In genomic region chr8:88317341-88317740, GRCm38 (mm10) we compare ENCODE assay signal across 10 mouse cellular contexts. TPM values are rescaled to one million over a fixed set of nuclear protein-coding genes. Genes with fewer than 3 reads are reported as not detected.
A peak's percentile ranks its signal among the peaks of the same experiment; 100 is the strongest.
DNase-seq lines count a peak whose midpoint lies in the region; ATAC-seq and TF ChIP-seq lines count a peak whose summit lies in the region.
"Had no signal": no experiment of that assay in that cellular context is flagged by ENCODE, and none has a peak within 500 bp of the region (broad histone marks: within the 10 kb centered on the region; RNA-seq: fewer than 3 reads in every experiment).

No protein-coding gene starts in this region.

- no peaks in the 10 kb centered on the region for H3K27me3 ChIP-seq in heart, embryonic 15.5 days
- H3K27me3 ChIP-seq in stomach, postnatal 0 days (ENCODE audit: control insufficient read depth, insufficient read depth, low read length): no peaks in the 10 kb centered on the region
- H3K27me3 ChIP-seq: hindbrain, embryonic 15.5 days had no signal

- no peak for TF ChIP-seq CTCF in stomach, postnatal 0 days (IDR thresholded peaks at IDR 0.05; ENCODE audit: low read depth)

- H3K27ac ChIP-seq in heart, embryonic 15.5 days: peak overlapping the region; percentile 49; the same call in 1 of the 2 replicates
- H3K27ac ChIP-seq in stomach, postnatal 0 days (replicated peaks): peak overlapping the region; percentile 56
- H3K27ac ChIP-seq: hindbrain, embryonic 15.5 days; macrophage had no signal

- H3K36me3 ChIP-seq in heart, embryonic 15.5 days: no peaks in the 10 kb centered on the region
- H3K36me3 ChIP-seq in stomach, postnatal 0 days (ENCODE audit: control insufficient read depth, insufficient read depth, low read length): no peaks in the 10 kb centered on the region
- H3K36me3 ChIP-seq: hindbrain, embryonic 15.5 days had no signal

- H3K4me3 ChIP-seq in heart, embryonic 15.5 days: no peak overlapping the region
- no peak overlapping the region for H3K4me3 ChIP-seq in stomach, postnatal 0 days (ENCODE audit: low read depth, low read length)
- H3K4me3 ChIP-seq: hindbrain, embryonic 15.5 days had no signal

- TF ChIP-seq EP300 in stomach, postnatal 0 days (optimal IDR thresholded peaks at IDR 0.05): no peak

- H3K4me2 ChIP-seq in heart, embryonic 15.5 days: no peak overlapping the region
- H3K4me2 ChIP-seq in stomach, postnatal 0 days (replicated peaks; ENCODE audit: low read depth): no peak overlapping the region
- H3K4me2 ChIP-seq: hindbrain, embryonic 15.5 days had no signal

- intact Hi-C loops in heart, postnatal 25 days (cut with DNase I): no loop called here

- no peak overlapping the region for H3K9ac ChIP-seq in heart, embryonic 15.5 days
- no peak overlapping the region for H3K9ac ChIP-seq in stomach, postnatal 0 days (ENCODE audit: low read length)
- H3K9ac ChIP-seq: hindbrain, embryonic 15.5 days had no signal

- ATAC-seq in heart, embryonic 15.5 days (replicated peaks; ENCODE audit: insufficient number of reproducible peaks, insufficient read depth, low FRiP score, low read depth): no peak
- no peak for ATAC-seq in stomach, postnatal 0 days (ENCODE audit: low FRiP score, low TSS enrichment)
- ATAC-seq in monocyte, adult 5-6 weeks (replicated peaks; ENCODE audit: insufficient number of reproducible peaks, low FRiP score, low TSS enrichment, poor library complexity, severe bottlenecking): no peak

- no peak for DNase-seq in heart, postnatal 25 days (ENCODE audit: low spot score)
- peak; percentile 48 for DNase-seq in lung, postnatal 10 days
- no peak for DNase-seq in lung, postnatal 36 days
- DNase-seq in forelimb bud, embryonic 11.5 days (ENCODE audit: low read depth, low spot score): peak; percentile 20
- DNase-seq in stomach, postnatal 0 days (ENCODE audit: low spot score): no peak
- DNase-seq: cerebellum, adult 8-10 months had no signal

- peaks cover 29% of the 10 kb centered on the region for H3K4me1 ChIP-seq in heart, embryonic 15.5 days (replicated peaks)
- 0 out of 2 replicates have a peak, but pooled peaks cover 7% of the 10 kb centered on the region for H3K4me1 ChIP-seq in stomach, postnatal 0 days (replicated peaks; ENCODE audit: control insufficient read depth, insufficient read depth)

- H3K9me3 ChIP-seq in heart, embryonic 15.5 days (replicated peaks): no peaks in the 10 kb centered on the region
- no peaks in the 10 kb centered on the region for H3K9me3 ChIP-seq in stomach, postnatal 0 days (ENCODE audit: control insufficient read depth, low read length)
- H3K9me3 ChIP-seq: hindbrain, embryonic 15.5 days had no signal

- WGBS in heart, embryonic 15.5 days: 67% methylated on average over 5 of the region's 5 CpGs
- 60% methylated on average over 5 of the region's 5 CpGs for WGBS in stomach, postnatal 0 days

RNA-seq across cellular contexts. Expression of gene Brd7, which starts 44.7 kb away (rescaled TPM):
- polyA plus RNA-seq in heart, embryonic 15.5 days (2015; fragmentation: Nextera tagmentation; extraction: Ambion mirVana): 63.6 and 69.1 TPM in 2 replicates
- 10 to 100 TPM; 83.5 to 88.0 TPM for total RNA-seq in heart, postnatal 25 days (2021)
- 39.7 and 42.5 TPM in 2 replicates for polyA plus RNA-seq in stomach, postnatal 0 days (2015; fragmentation: Nextera tagmentation; extraction: Ambion mirVana)
- total RNA-seq in monocyte, adult 5-6 weeks (2017): 64.0 to 69.8 TPM (median 69.1 TPM) in 3 replicates

RNA-seq across cellular contexts. Expression of gene Adcy7, which starts 45.1 kb away (rescaled TPM):
- polyA plus RNA-seq in heart, embryonic 15.5 days (2015; fragmentation: Nextera tagmentation; extraction: Ambion mirVana): 2.7 and 5.9 TPM in 2 replicates
- 1 to 10 TPM; 7.0 to 8.8 TPM for total RNA-seq in heart, postnatal 25 days (2021)
- 5.2 and 5.7 TPM in 2 replicates for polyA plus RNA-seq in stomach, postnatal 0 days (2015; fragmentation: Nextera tagmentation; extraction: Ambion mirVana)
- 154 to 221 TPM (median 156 TPM) in 3 replicates for total RNA-seq in monocyte, adult 5-6 weeks (2017)

Comparison
In these comparisons a context has a peak if more than half of its experiments do, and no peak if none do; other contexts are left out.
1. DNase-seq: peak in lung, postnatal 10 days (single experiment) and forelimb bud, embryonic 11.5 days (single experiment); none in heart, postnatal 25 days (single experiment), lung, postnatal 36 days (single experiment) and stomach, postnatal 0 days (single experiment).
2. RNA of gene Adcy7, which starts 45.1 kb away (total RNA-seq): 154 to 221 TPM in monocyte, adult 5-6 weeks; 7.0 to 8.8 TPM in heart, postnatal 25 days; every median in the first group is over 10 times any median in the second.